Mouse (Mus musculus) kidney, embryonic 14.5 days (tissue): ENCODE data around the gene Galntl6. TPM values are rescaled to one million over a fixed set of nuclear protein-coding genes. Genes with fewer than 3 reads are reported as not detected.

Experiments used
- ATAC-seq: fragments of 200-750 bp; cut with Nextera tagmentation; 2 replicates; pipeline ENCODE4 v1.8.0; 2017; ENCODE audit warnings: moderate number of reproducible peaks, mild to moderate bottlenecking, moderate TSS enrichment, moderate library complexity; ENCODE audit not compliant: low FRiP score, low TSS enrichment
- H3K27ac ChIP-seq: fragments of 300-500 bp; sonication (generic); 2 replicates; pipeline ENCODE4 v1.5.1; 2014; ENCODE audit warnings: low read depth, mild to moderate bottlenecking, low read length, moderate library complexity, mixed read lengths
- H3K27me3 ChIP-seq: fragments of 300-500 bp; sonication (generic); 2 replicates; pipeline ENCODE4 v1.6.1; 2014; ENCODE audit warnings: mild to moderate bottlenecking, low read length; ENCODE audit not compliant: control insufficient read depth, insufficient read depth
- H3K36me3 ChIP-seq: fragments of 300-500 bp; sonication (generic); 2 replicates; pipeline ENCODE4 v1.6.1; 2014; ENCODE audit warnings: low read length, mixed read lengths; ENCODE audit not compliant: control insufficient read depth, insufficient read depth
- H3K4me1 ChIP-seq: fragments of 300-500 bp; sonication (generic); 2 replicates; pipeline ENCODE4 v1.6.1; 2014; ENCODE audit warnings: low read length, mixed read lengths; ENCODE audit not compliant: control insufficient read depth, insufficient read depth
- H3K4me2 ChIP-seq: fragments of 300-500 bp; sonication (generic); replicated peaks from 2 replicates; pipeline ENCODE4 v1.6.1; 2014; ENCODE audit warnings: low read depth, mild to moderate bottlenecking, low read length
- H3K4me3 ChIP-seq: fragments of 300-500 bp; sonication (generic); 2 replicates; pipeline ENCODE4 v1.5.1; 2014; ENCODE audit warnings: mild to moderate bottlenecking, low read length
- H3K9ac ChIP-seq: fragments of 300-500 bp; sonication (generic); 2 replicates; pipeline ENCODE4 v1.6.1; 2014; ENCODE audit warnings: low read depth, mild to moderate bottlenecking, low read length, moderate library complexity
- H3K9me3 ChIP-seq: fragments of 300-500 bp; sonication (generic); 2 replicates; pipeline ENCODE4 v1.6.1; 2016; ENCODE audit warnings: low read length; ENCODE audit not compliant: control insufficient read depth
- WGBS: fragments of 180-500 bp; shearing (Covaris S2); extraction: QIAGEN DNeasy Blood & Tissue Kit; methylation state at CpG from one replicate; pipeline ENCODE4 v1.1.7; 2014; 5-methylcytosine and 5-hydroxymethylcytosine counted together
- polyA plus RNA-seq: library from polyadenylated mRNA; unstranded; fragments of >200 nt; fragmentation: Nextera tagmentation; extraction: Ambion mirVana; gene quantifications from 2 replicates; pipeline ENCODE4 v1.2.1, GENCODE M21; 2014

The Galntl6 gene
- polyA plus RNA-seq, 1 experiment from 2014 or later = 2.1 TPM

DNA sequence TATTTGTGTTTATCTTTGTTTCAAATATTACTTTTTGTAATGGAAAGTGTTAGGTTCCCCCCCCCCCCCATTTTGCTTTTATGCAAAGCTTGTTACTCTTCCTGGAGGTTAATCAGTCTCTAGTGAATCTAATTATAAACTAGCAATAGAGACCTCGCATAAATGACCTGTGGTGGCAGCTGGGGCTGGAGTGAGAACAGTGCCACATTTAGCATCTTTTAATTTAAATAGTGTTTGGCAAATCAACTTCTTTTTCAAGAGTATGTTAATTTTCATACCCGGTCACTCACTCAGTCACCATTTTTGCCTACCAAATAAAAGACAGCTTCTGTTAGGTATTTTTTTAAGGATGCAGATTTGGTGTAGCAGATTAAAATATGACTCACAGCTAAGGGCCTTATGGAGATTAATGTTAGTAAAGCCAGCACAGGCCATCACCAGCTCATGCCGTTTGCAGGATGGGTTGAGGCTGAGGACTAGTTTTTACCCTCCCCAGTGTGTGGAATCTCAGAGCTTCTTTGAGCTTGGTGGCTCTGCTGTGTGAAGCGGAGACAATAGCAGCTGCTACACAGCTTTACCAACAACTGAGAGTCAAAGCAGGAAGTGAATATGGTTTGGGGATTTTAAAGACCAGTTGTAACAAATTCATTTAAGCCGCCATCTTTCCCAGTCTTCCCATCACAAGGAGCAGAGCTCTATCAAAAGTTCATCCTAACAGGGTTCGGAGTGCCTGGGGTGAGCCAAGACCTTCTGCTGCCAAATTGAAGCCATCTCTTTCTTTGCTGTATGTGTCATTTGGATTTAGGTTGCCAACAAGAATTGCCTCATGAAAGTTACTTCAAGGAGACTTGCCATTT is 990.0 kb downstream of the Galntl6 start:
- Histone ChIP-seq H3K4me1 (0 out of 2 replicates have a peak, but pooled peaks cover 3% of the 10 kb centered on the region), H3K36me3 (no peaks in the 10 kb centered on the region), H3K4me2 (no peak overlapping the region), H3K9me3 (no peaks in the 10 kb centered on the region), H3K9ac (no peak overlapping the region), H3K4me3 (no peak overlapping the region), H3K27ac (no peak overlapping the region), H3K27me3 (no peaks in the 10 kb centered on the region)
- ATAC-seq = no peak
- 82% methylated on average over 6 of the region's 6 CpGs for WGBS

DNA sequence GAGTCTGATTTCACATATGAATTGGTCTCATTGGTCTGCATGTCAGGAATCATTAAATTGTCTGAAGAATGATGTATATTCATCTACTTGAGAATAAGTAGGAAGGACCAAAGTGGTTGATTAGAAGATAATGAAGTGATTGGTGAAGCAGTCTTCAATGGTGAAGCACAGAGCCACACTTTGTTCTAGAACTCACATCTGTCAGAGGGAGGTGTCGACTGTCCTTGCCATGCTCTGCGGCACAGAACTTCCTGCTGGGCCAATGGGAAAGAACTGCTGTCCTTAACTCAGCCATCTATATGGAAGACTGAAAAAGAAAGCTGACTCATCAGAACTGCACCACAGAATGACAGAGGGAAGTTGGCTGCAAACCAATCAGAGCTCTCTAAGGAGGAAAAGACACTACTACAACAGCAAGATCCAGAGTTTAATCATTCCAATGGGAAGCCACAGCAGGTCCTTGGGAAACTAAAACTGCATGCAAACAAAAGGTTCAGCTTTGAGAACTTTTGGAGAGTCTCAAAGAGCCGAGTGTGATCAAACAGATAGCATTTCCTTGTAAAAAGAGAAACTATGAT is 992.0 kb downstream of the Galntl6 start:
- 66% methylated on average over 3 of the region's 3 CpGs for WGBS
- Histone ChIP-seq H3K4me1 (no peaks in the 10 kb centered on the region), H3K36me3 (no peaks in the 10 kb centered on the region), H3K9ac (no peak overlapping the region), H3K4me2 (no peak overlapping the region), H3K4me3 (no peak overlapping the region), H3K27ac (no peak overlapping the region), H3K27me3 (no peaks in the 10 kb centered on the region), H3K9me3 (no peaks in the 10 kb centered on the region)
- ATAC-seq = no peak

DNA sequence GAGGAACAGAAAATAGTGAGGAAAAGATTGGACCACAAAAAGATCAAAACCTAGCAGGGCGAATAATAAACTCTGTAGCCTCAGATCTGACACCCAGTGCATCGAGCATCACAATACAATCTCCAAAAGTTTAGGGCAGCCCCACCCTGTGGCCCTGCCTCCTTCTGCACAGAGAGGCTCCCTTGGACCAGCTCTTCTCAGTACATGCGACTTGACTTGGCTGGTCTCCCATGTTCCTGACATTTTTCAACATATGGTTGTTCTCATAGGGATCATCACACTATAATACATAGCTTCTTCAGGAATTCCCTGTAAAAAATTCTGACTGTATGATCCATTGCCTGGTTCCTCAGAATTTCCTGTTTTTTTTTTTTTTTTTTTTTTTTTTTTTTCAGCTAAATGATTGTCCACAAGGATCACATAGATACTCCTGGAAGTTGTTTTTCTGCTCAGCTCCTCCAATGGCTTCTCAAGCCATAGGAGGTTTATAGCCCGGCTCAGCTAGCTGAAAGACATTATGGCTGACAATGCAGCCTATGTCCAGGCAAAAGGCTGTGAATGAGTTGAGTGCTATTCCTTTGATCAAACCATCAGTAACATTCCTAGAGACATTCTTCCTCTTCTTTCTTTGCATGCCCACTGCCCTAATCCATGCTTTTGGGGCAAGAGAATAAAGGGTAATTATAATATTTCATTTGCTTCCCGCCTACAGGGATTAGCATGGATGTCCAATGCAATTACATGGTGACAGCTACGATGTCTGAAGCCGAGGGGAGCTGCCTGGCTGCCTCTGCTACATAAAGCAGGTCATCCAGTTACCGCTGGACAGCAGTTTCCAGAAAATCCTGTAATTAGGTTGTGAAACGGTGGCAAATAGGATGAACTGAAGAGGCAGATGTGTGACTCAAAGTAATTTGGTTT is 993.5 kb downstream of the Galntl6 start:
- no peak for ATAC-seq
- Histone ChIP-seq H3K27ac (no peak overlapping the region), H3K9me3 (no peaks in the 10 kb centered on the region), H3K4me1 (no peaks in the 10 kb centered on the region), H3K36me3 (no peaks in the 10 kb centered on the region), H3K4me3 (no peak overlapping the region), H3K4me2 (no peak overlapping the region), H3K9ac (no peak overlapping the region), H3K27me3 (no peaks in the 10 kb centered on the region)
- WGBS = 57% methylated on average over 9 of the region's 9 CpGs

DNA sequence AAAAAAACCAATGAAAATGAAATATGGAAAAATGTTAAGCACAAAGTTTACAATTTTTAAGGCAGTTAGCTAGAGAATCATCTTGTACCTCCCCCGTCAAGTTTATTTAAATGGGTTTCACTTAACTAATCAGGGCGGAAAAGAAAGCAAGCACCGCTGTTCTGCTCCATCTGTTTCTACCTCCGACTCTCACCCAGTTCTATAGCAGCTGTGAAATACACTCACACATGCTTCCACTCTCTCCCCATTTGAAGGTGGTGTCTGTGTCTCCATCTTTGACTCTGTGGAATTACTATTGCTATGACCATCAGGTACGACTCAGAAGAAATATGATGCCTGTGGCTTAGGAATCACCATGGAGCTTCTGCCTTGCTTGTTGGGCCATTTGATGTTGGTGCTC is 1019.1 kb downstream of the Galntl6 start:
- H3K27ac ChIP-seq = no peak overlapping the region
- no peaks in the 10 kb centered on the region for H3K27me3 ChIP-seq
- H3K36me3 ChIP-seq = no peaks in the 10 kb centered on the region
- no peaks in the 10 kb centered on the region for H3K4me1 ChIP-seq
- 0 out of 2 replicates have a peak, but pooled peaks cover 2% of the 10 kb centered on the region for H3K9me3 ChIP-seq
- no peak overlapping the region for H3K4me3 ChIP-seq
- no peak overlapping the region for H3K9ac ChIP-seq
- H3K4me2 ChIP-seq = no peak overlapping the region
- WGBS = 73% methylated on average over 5 of the region's 5 CpGs
- no peak for ATAC-seq

- Histone ChIP-seq H3K9ac (no peak overlapping the region), H3K27me3 (no peaks in the 10 kb centered on the region), H3K9me3 (0 out of 2 replicates have a peak, but pooled peaks cover 2% of the 10 kb centered on the region), H3K27ac (no peak overlapping the region), H3K4me1 (no peaks in the 10 kb centered on the region), H3K36me3 (no peaks in the 10 kb centered on the region), H3K4me2 (no peak overlapping the region), H3K4me3 (no peak overlapping the region)
- ATAC-seq = no peak
- WGBS = 78% methylated on average over 5 of the region's 5 CpGs
These were observed 1020.3 kb downstream of the Galntl6 start for GRCm38 (mm10) chr8:57892115-57892514.

DNA sequence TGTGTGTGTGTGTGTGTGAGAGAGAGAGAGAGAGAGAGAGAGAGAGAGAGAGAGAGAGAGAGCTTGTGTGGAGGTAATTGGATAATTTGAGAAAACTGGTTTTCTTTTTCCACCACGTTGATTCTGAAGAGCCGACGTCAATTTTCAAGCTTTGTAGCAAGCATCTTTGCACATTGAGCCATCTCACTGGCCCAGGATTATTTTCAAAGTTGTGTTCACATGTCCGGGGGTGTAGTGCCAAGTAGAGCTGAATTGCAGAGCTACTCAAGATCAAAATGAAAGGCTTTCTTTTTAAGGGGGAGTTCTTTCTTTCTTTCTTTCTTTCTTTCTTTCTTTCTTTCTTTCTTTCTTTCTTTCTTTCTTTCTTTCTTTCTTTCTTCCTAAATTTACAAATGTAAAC is 1022.3 kb downstream of the Galntl6 start:
- ATAC-seq = no peak
- H3K9me3 ChIP-seq = 0 out of 2 replicates have a peak, but pooled peaks cover 2% of the 10 kb centered on the region
- no peaks in the 10 kb centered on the region for H3K36me3 ChIP-seq
- WGBS = 75% methylated on average over 4 of the region's 4 CpGs
- no peaks in the 10 kb centered on the region for H3K27me3 ChIP-seq
- H3K4me3 ChIP-seq = no peak overlapping the region
- no peaks in the 10 kb centered on the region for H3K4me1 ChIP-seq
- no peak overlapping the region for H3K4me2 ChIP-seq
- no peak overlapping the region for H3K27ac ChIP-seq
- H3K9ac ChIP-seq = no peak overlapping the region

GRCm38 (mm10) chr8:57888831-57889230 is 1023.6 kb downstream of the Galntl6 start:
- no peaks in the 10 kb centered on the region for H3K27me3 ChIP-seq
- ATAC-seq = no peak
- no peaks in the 10 kb centered on the region for H3K36me3 ChIP-seq
- H3K27ac ChIP-seq = no peak overlapping the region
- H3K9ac ChIP-seq = no peak overlapping the region
- H3K9me3 ChIP-seq = 0 out of 2 replicates have a peak, but pooled peaks cover 2% of the 10 kb centered on the region
- H3K4me2 ChIP-seq = no peak overlapping the region
- H3K4me1 ChIP-seq = no peaks in the 10 kb centered on the region
- no peak overlapping the region for H3K4me3 ChIP-seq

DNA sequence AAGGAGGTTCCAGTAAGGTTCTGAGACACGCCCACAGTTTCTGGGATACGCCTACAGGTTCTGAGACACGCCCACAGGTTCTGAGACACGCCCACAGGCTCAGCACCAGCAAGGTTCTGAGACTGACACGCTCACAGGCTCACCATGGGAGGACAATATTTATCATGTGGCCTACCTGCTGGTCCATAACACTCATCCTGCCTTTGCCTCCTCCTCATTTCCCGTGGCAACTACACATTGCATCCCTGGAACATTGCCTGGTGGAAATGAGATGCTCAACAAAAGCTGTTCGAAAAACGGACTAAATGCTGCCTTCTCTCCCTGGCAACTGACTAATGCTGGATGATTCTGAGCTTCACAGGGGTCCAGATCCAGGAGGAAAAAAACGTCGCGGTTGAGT is 1033.0 kb downstream of the Galntl6 start:
- Histone ChIP-seq H3K36me3 (no peaks in the 10 kb centered on the region), H3K27ac (no peak overlapping the region), H3K4me3 (no peak overlapping the region), H3K9me3 (no peaks in the 10 kb centered on the region), H3K4me1 (no peaks in the 10 kb centered on the region), H3K9ac (no peak overlapping the region), H3K4me2 (no peak overlapping the region), H3K27me3 (no peaks in the 10 kb centered on the region)
- ATAC-seq = no peak
- WGBS = 73% methylated on average over 11 of the region's 11 CpGs
